Mouse (Mus musculus) C2C12 (cell line): ENCODE measurements around the gene Ptprm.

Source experiments
- CTCF ChIP-seq: IDR thresholded peaks from one replicate; pipeline ENCODE4 v1.5.1; 2011; ENCODE audit not compliant: control insufficient read depth, insufficient read depth, insufficient read length
- MAX ChIP-seq: IDR thresholded peaks from one replicate; pipeline ENCODE4 v1.6.1; 2011; ENCODE audit warnings: mild to moderate bottlenecking, control low read depth
- MYOD1 ChIP-seq: IDR thresholded peaks from one replicate; pipeline ENCODE4 v1.6.1; 2011; ENCODE audit warnings: low read depth; ENCODE audit not compliant: control insufficient read depth, insufficient read length
- MYOG ChIP-seq: IDR thresholded peaks from one replicate; pipeline ENCODE4 v1.6.1; 2011; ENCODE audit not compliant: control insufficient read depth, insufficient read length; ENCODE audit errors: extremely low read depth
- USF1 ChIP-seq: IDR thresholded peaks from one replicate; pipeline ENCODE4 v1.6.1; 2011; ENCODE audit warnings: low read depth, mild to moderate bottlenecking, control low read depth, moderate library complexity

DNA sequence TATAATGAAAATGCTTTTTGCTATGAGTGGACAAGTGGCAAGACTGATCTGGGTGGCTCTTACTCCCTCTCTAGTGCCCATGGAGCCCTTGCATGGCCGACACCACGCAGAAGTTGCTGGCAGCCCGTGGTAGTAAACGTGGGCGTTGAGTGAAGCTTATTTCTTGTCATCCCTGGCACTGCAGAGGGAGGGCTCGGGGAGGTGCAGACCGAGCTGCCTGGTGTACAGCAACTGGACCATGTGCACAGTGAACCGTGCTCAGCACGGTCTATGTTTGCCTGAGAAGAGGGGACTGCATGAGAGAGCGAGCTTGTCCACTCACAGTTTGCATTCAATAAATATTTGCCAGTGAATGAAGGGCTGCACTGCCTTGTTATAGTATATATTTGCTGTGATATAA lies 591.5 kb downstream of the Ptprm start:
- TF ChIP-seq CTCF (no peak), USF1 (no peak), MYOG (no peak), MAX (no peak), MYOD1 (no peak)
